Mouse (Mus musculus) heart, postnatal 0 days (tissue): ENCODE data around the gene Sytl2.

Experiments used
- CTCF ChIP-seq: IDR thresholded peaks from 2 replicates; pipeline ENCODE4 v1.5.1; 2016; ENCODE audit warnings: antibody characterized with exemption, control low read depth, low read depth
- EP300 ChIP-seq: IDR thresholded peaks from 2 replicates; pipeline ENCODE4 v1.6.1; 2016; ENCODE audit warnings: antibody characterized with exemption, low read depth

GRCm38 (mm10) chr7:90277246-90277645 is 24.8 kb upstream of the Sytl2 start:
- no peak for TF ChIP-seq CTCF
- TF ChIP-seq EP300: no peak
